Mouse (Mus musculus): ENCODE measurements around the gene Vsnl1. TPM values are rescaled to one million over a fixed set of nuclear protein-coding genes. Genes with fewer than 3 reads are reported as not detected.

Gene Vsnl1
- polyA plus RNA-seq, 1 experiment from 2014 or later, result 13.1 TPM

DNA sequence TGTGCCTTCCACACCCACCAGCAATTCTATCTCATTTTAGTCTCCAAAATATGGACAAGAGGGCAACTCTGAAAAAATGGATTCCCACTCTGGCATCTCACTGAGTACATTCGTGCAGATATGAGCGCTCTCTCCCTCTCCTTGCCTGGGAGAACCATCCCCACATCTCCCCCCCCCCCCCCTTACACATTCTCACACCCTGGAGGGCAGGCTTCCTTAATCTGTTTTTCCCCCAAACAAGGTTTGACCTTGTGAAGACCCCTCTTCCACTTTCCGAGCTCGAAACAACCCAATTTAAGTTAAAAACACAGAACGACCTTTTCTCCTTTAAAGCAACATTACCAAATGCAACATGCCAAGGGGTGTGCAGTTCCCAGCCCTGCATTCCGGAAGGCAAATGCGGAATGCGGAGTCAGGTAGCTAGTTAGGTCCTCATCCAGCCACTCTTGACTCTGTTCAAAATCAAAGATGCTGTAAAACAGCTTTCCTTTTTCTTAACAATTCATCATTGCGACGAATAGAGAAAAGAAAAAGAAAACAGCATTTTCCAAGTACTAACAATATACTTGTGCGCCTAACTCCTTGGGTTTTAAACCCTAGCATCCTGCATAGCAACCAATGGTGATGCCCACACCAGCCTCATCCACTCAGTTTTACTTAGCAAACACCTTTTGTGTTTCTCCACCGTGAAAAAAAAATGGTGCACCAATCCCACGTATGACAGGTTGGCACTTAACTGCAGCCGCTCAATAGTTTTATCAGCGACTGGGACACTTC lies 979 bp downstream of the Vsnl1 start:
- H3K4me1 ChIP-seq (ENCODE audit: control insufficient read depth, insufficient read depth, low read length), result peaks cover 13% of the 10 kb centered on the region
- H3K9me3 ChIP-seq (replicated peaks; ENCODE audit: control insufficient read depth, low read length), result no peaks in the 10 kb centered on the region
- ATAC-seq (replicated peaks; ENCODE audit: extremely low read depth, insufficient read depth, low FRiP score), result no peak
- peaks cover 28% of the 10 kb centered on the region for H3K27me3 ChIP-seq (ENCODE audit: control insufficient read depth, insufficient read depth, low read length)
- H3K27ac ChIP-seq (ENCODE audit: low read length), result no peak overlapping the region
- H3K4me3 ChIP-seq (ENCODE audit: low read length), result peak overlapping the region; percentile 59
- H3K36me3 ChIP-seq (ENCODE audit: control insufficient read depth, insufficient read depth), result no peaks in the 10 kb centered on the region
- WGBS, result 6% methylated on average over 15 of the region's 15 CpGs
- H3K9ac ChIP-seq (ENCODE audit: low read length), result no peak overlapping the region
- peak overlapping the region; percentile 81 for H3K4me2 ChIP-seq (ENCODE audit: low read depth, low read length)

DNA sequence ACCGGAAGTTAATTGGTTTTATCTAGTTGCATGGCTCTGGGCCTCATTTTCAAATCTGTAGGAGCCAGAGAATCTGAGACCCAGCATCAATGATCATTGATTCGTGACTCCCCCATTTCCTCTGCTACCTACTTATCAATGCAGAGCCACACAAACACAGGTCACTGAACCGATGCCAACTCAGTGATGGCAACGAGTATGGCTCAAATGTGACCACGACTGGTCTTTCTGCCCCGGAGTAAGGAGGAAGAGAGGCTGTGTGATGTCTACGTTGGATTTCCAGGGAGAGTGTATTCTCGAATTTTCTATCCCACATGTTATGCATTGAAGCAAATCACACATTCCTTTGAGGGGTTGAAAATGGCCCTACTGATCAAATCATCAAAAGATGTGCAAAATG lies 2.0 kb downstream of the Vsnl1 start:
- peaks cover 13% of the 10 kb centered on the region for H3K4me1 ChIP-seq (ENCODE audit: control insufficient read depth, insufficient read depth, low read length)
- no peak for ATAC-seq (replicated peaks; ENCODE audit: extremely low read depth, insufficient read depth, low FRiP score)
- WGBS, result 72% methylated on average over 8 of the region's 8 CpGs

DNA sequence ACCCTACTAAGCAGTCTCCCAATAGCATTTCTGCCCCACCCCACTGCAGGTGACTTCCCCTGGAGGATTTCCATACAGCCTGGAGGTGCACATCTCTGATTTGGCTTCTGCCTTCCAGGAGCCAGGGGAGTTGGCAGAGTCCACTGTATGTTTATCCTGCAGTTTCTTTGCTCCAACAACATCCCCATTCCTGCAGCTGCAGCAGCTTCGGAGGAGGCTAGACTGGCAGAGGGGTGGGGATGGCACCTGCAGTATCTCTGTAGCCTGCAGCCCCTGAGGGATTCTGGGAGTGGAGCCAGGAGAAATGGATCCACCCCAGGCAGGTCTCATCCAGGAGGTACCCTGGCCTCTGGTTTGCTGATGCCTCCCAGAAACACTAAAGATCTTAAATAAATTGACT lies 2.7 kb downstream of the Vsnl1 start:
- WGBS, result 43% methylated on average over 1 of the region's 1 CpGs

More for the DNA sequence above, 2.0 kb downstream of the Vsnl1 start:
- Histone ChIP-seq H3K27me3 (ENCODE audit: control insufficient read depth, insufficient read depth, low read length) (peaks cover 28% of the 10 kb centered on the region), H3K4me3 (ENCODE audit: low read length) (no peak overlapping the region), H3K9ac (ENCODE audit: low read length) (no peak overlapping the region), H3K9me3 (replicated peaks; ENCODE audit: control insufficient read depth, low read length) (no peaks in the 10 kb centered on the region), H3K36me3 (ENCODE audit: control insufficient read depth, insufficient read depth) (no peaks in the 10 kb centered on the region), H3K4me2 (ENCODE audit: low read depth, low read length) (no peak overlapping the region), H3K27ac (ENCODE audit: low read length) (no peak overlapping the region)

GRCm38 (mm10) chr12:11433126-11433525 lies 3.3 kb downstream of the Vsnl1 start:
- WGBS, result 86% methylated on average over 1 of the region's 1 CpGs
- Histone ChIP-seq H3K27me3 (ENCODE audit: control insufficient read depth, insufficient read depth, low read length) (peaks cover 23% of the 10 kb centered on the region), H3K4me3 (ENCODE audit: low read length) (no peak overlapping the region), H3K4me2 (ENCODE audit: low read depth, low read length) (no peak overlapping the region), H3K36me3 (ENCODE audit: control insufficient read depth, insufficient read depth) (no peaks in the 10 kb centered on the region), H3K4me1 (ENCODE audit: control insufficient read depth, insufficient read depth, low read length) (peaks cover 13% of the 10 kb centered on the region), H3K9me3 (replicated peaks; ENCODE audit: control insufficient read depth, low read length) (no peaks in the 10 kb centered on the region), H3K27ac (ENCODE audit: low read length) (no peak overlapping the region), H3K9ac (ENCODE audit: low read length) (no peak overlapping the region)
- ATAC-seq (replicated peaks; ENCODE audit: extremely low read depth, insufficient read depth, low FRiP score), result no peak

More for the DNA sequence above, 2.7 kb downstream of the Vsnl1 start:
- H3K27ac ChIP-seq (ENCODE audit: low read length), result no peak overlapping the region
- no peak for ATAC-seq (replicated peaks; ENCODE audit: extremely low read depth, insufficient read depth, low FRiP score)
- H3K9ac ChIP-seq (ENCODE audit: low read length), result no peak overlapping the region
- peaks cover 27% of the 10 kb centered on the region for H3K27me3 ChIP-seq (ENCODE audit: control insufficient read depth, insufficient read depth, low read length)
- no peaks in the 10 kb centered on the region for H3K9me3 ChIP-seq (replicated peaks; ENCODE audit: control insufficient read depth, low read length)
- no peak overlapping the region for H3K4me3 ChIP-seq (ENCODE audit: low read length)
- no peaks in the 10 kb centered on the region for H3K36me3 ChIP-seq (ENCODE audit: control insufficient read depth, insufficient read depth)
- H3K4me1 ChIP-seq (ENCODE audit: control insufficient read depth, insufficient read depth, low read length), result peaks cover 13% of the 10 kb centered on the region
- no peak overlapping the region for H3K4me2 ChIP-seq (ENCODE audit: low read depth, low read length)

DNA sequence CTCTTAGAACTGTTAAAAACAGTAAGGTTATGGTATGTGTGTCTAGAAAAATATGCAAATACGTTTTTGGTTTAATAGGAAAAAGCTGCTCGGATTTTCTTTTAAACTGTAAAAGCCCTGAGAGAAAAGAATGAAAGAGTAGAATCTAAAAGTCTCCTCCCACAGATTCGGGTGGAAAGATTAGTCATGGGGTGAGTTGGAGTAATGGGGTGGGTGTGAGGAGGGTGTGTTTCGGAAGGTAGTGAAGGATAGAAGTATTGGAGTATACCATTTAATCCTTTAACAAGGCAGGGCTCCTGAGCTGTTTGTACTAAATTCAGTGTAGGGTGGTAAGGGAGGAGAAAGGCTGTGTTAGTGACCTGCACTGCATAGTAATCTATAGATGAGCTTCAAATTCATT lies 9.0 kb downstream of the Vsnl1 start:
- Histone ChIP-seq H3K9me3 (replicated peaks; ENCODE audit: control insufficient read depth, low read length) (no peaks in the 10 kb centered on the region), H3K4me1 (ENCODE audit: control insufficient read depth, insufficient read depth, low read length) (no peaks in the 10 kb centered on the region), H3K36me3 (ENCODE audit: control insufficient read depth, insufficient read depth) (no peaks in the 10 kb centered on the region), H3K4me2 (ENCODE audit: low read depth, low read length) (no peak overlapping the region), H3K4me3 (ENCODE audit: low read length) (no peak overlapping the region), H3K9ac (ENCODE audit: low read length) (no peak overlapping the region), H3K27ac (ENCODE audit: low read length) (no peak overlapping the region), H3K27me3 (ENCODE audit: control insufficient read depth, insufficient read depth, low read length) (no peaks in the 10 kb centered on the region)
- no peak for ATAC-seq (replicated peaks; ENCODE audit: extremely low read depth, insufficient read depth, low FRiP score)
- WGBS, result 60% methylated on average over 4 of the region's 4 CpGs

DNA sequence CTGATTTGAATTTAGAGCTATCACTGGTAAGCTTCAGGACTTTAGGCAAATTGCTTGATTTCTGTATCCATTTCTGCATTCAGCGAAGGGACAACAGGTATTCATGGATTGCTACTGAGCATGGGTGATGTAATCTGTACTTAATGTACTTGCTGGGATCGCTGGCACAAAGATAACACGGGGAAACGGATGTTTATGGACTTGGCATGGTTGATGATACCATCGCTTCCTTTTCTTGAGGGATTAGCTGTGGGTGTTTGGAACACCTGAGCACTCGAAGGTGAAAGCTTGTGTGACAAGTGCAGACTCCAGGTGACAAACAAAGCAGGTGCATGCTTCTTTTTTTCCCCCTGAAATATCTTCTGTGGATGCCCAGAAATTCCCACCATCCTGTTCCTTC lies 18.3 kb downstream of the Vsnl1 start:
- no peaks in the 10 kb centered on the region for H3K4me1 ChIP-seq (ENCODE audit: control insufficient read depth, insufficient read depth, low read length)
- no peak overlapping the region for H3K27ac ChIP-seq (ENCODE audit: low read length)
- H3K27me3 ChIP-seq (ENCODE audit: control insufficient read depth, insufficient read depth, low read length), result no peaks in the 10 kb centered on the region
- H3K9ac ChIP-seq (ENCODE audit: low read length), result no peak overlapping the region
- H3K36me3 ChIP-seq (ENCODE audit: control insufficient read depth, insufficient read depth), result no peaks in the 10 kb centered on the region
- ATAC-seq (replicated peaks; ENCODE audit: extremely low read depth, insufficient read depth, low FRiP score), result no peak
- H3K9me3 ChIP-seq (replicated peaks; ENCODE audit: control insufficient read depth, low read length), result peaks cover 3% of the 10 kb centered on the region; the same call in 1 of the 2 replicates
- WGBS, result 63% methylated on average over 6 of the region's 6 CpGs
- no peak overlapping the region for H3K4me2 ChIP-seq (ENCODE audit: low read depth, low read length)
- H3K4me3 ChIP-seq (ENCODE audit: low read length), result no peak overlapping the region

DNA sequence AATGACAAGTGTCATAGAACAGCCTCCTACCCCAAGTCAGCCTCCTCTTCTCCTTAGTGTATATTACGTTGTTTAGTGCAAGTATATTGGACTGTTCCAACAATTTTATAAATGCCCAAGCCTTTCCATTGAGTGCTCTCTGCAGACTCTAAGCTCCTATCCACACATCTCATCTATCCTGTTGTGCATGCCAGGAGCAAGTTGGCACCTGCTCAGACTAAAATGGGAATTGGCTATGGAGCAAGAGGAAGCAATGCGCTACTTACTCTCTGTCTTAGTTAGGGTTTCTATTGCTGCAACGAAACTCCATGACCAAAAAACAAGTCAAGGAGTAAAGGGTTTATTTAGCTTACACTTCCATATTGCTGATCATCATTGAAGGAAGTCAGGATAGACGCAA lies 28.7 kb downstream of the Vsnl1 start:
- WGBS, result 85% methylated on average over 4 of the region's 4 CpGs
- H3K4me1 ChIP-seq (ENCODE audit: control insufficient read depth, insufficient read depth, low read length), result no peaks in the 10 kb centered on the region
- no peak for ATAC-seq (replicated peaks; ENCODE audit: extremely low read depth, insufficient read depth, low FRiP score)
- no peak overlapping the region for H3K4me3 ChIP-seq (ENCODE audit: low read length)
- no peak overlapping the region for H3K27ac ChIP-seq (ENCODE audit: low read length)
- H3K36me3 ChIP-seq (ENCODE audit: control insufficient read depth, insufficient read depth), result no peaks in the 10 kb centered on the region
- no peaks in the 10 kb centered on the region for H3K27me3 ChIP-seq (ENCODE audit: control insufficient read depth, insufficient read depth, low read length)
- H3K9me3 ChIP-seq (replicated peaks; ENCODE audit: control insufficient read depth, low read length), result no peaks in the 10 kb centered on the region
- H3K9ac ChIP-seq (ENCODE audit: low read length), result no peak overlapping the region
- no peak overlapping the region for H3K4me2 ChIP-seq (ENCODE audit: low read depth, low read length)

DNA sequence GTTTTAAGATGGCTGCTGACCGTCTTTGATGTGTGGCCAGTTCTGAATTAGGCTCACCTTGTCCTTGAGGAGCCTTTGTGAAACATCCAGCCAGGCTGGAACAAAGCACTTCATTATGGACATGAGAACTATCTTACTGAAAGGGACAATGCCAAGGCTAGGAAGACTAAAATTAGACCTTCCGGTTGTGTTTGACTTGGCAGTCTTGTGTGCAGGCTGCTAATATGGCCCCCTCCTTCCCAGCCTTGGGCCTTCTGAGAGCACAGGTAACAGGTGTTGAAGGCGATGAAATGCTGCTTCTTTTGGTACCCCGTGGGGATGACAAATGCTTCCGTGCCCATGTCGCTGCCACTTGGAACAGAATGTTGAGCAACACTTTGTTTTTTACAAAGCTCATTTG lies 37.6 kb downstream of the Vsnl1 start:
- H3K4me2 ChIP-seq (ENCODE audit: low read depth, low read length), result no peak overlapping the region
- WGBS, result 86% methylated on average over 6 of the region's 6 CpGs
- H3K36me3 ChIP-seq (ENCODE audit: control insufficient read depth, insufficient read depth), result no peaks in the 10 kb centered on the region
- no peak for ATAC-seq (replicated peaks; ENCODE audit: extremely low read depth, insufficient read depth, low FRiP score)
- H3K4me1 ChIP-seq (ENCODE audit: control insufficient read depth, insufficient read depth, low read length), result no peaks in the 10 kb centered on the region
- H3K27ac ChIP-seq (ENCODE audit: low read length), result no peak overlapping the region
- H3K4me3 ChIP-seq (ENCODE audit: low read length), result no peak overlapping the region
- no peaks in the 10 kb centered on the region for H3K27me3 ChIP-seq (ENCODE audit: control insufficient read depth, insufficient read depth, low read length)
- H3K9ac ChIP-seq (ENCODE audit: low read length), result no peak overlapping the region
- 0 out of 2 replicates have a peak, but pooled peaks cover 2% of the 10 kb centered on the region for H3K9me3 ChIP-seq (replicated peaks; ENCODE audit: control insufficient read depth, low read length)

- H3K9ac ChIP-seq (ENCODE audit: low read length), result no peak overlapping the region
- no peak for ATAC-seq (replicated peaks; ENCODE audit: extremely low read depth, insufficient read depth, low FRiP score)
These were observed 39.4 kb downstream of the Vsnl1 start for GRCm38 (mm10) chr12:11397029-11397428.

More at GRCm38 (mm10) chr12:11397029-11397428, 39.4 kb downstream of the Vsnl1 start:
- Histone ChIP-seq H3K36me3 (ENCODE audit: control insufficient read depth, insufficient read depth) (no peaks in the 10 kb centered on the region), H3K4me3 (ENCODE audit: low read length) (no peak overlapping the region), H3K9me3 (replicated peaks; ENCODE audit: control insufficient read depth, low read length) (0 out of 2 replicates have a peak, but pooled peaks cover 2% of the 10 kb centered on the region), H3K27ac (ENCODE audit: low read length) (no peak overlapping the region), H3K4me2 (ENCODE audit: low read depth, low read length) (no peak overlapping the region), H3K4me1 (ENCODE audit: control insufficient read depth, insufficient read depth, low read length) (0 out of 2 replicates have a peak, but pooled peaks cover under 1% of the 10 kb centered on the region), H3K27me3 (ENCODE audit: control insufficient read depth, insufficient read depth, low read length) (no peaks in the 10 kb centered on the region)
- 69% methylated on average over 5 of the region's 5 CpGs for WGBS
